Mouse (Mus musculus) megakaryocyte-erythroid progenitor cell, adult 5-6 weeks (primary cell): Measurements from ENCODE around the gene 4933415A04Rik. TPM values are rescaled to one million over a fixed set of nuclear protein-coding genes. Genes with fewer than 3 reads are reported as not detected.

ENCODE experiments used
- ATAC-seq: replicated peaks from 2 replicates; pipeline ENCODE4 v1.8.0; 2016; ENCODE audit warnings: mild to moderate bottlenecking, inconsistent platforms; ENCODE audit not compliant: severe bottlenecking, poor library complexity, low FRiP score, low TSS enrichment
- total RNA-seq, 2 experiments: library from RNA; stranded (forward) in 1 of 2; stranded (reverse) in 1 of 2; fragments of 200-1000, 215-1000 nt in 1 of 2; fragments of >200 nt in 1 of 2; fragmentation: Nextera tagmentation in 1 of 2; gene quantifications; 2 replicates each; pipeline ENCODE4 v1.2.3; 2014 to 2017

The 4933415A04Rik gene
- total RNA-seq, 2 experiments from 2014 or later: not detected

- ATAC-seq: peak; percentile 77
These were observed 18.6 kb upstream of the 4933415A04Rik start for GRCm38 (mm10) chr11:43568263-43568662.

DNA sequence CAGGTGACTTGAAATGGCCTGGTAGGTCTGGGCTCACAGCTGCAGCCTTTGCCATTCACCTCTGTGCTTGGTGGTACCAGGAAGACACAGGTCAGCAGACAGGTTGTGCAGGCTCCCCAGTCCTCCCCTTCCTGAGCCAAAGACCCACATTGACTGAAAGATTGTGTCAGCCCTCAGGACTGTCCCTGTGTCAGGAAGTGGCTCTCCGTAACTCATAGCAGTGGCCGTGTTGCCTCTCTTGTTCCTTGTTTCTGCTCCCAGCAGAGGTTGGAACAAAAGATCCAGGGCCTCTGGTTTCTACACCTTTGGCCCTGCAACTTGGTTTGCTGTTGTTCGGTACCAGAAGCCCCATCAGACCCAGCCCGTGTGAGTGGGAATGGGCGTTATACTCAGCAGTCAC lies 17.7 kb upstream of the 4933415A04Rik start:
- no peak for ATAC-seq

DNA sequence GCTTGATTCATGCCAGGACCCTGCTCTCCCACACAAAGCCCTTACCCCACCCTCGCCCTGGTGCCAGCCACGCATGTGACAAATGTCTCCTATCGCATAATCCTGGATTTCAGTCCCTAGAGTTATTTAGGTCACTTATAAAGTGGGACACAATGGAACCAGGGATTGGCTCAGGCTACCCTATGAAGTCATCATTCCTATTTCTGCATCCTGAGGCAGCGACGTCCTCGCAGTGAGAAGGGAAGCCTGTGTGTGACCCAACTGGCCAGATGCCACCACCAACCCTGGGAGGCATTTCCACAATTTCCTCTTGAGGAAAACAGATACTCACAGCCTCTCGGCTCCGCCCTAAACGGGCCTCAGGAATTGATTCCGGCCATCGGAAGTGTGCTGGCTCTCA lies 17.2 kb upstream of the 4933415A04Rik start:
- ATAC-seq: no peak

DNA sequence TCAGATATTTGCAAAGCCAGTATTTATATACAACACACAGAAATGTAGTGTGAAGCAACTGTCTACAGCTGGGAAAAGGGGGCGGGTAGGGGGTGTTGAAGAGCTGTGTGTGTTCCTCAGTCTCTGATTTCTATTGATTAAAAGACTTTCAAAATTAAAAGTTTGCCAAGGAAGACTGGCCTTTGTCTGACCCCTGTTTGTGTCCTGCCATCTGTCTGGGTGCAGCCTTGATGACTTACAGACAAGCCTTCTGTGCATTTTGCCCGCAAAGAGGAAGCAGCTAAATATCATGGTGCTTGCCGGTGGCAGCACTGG lies 11.8 kb upstream of the 4933415A04Rik start:
- ATAC-seq: no peak

DNA sequence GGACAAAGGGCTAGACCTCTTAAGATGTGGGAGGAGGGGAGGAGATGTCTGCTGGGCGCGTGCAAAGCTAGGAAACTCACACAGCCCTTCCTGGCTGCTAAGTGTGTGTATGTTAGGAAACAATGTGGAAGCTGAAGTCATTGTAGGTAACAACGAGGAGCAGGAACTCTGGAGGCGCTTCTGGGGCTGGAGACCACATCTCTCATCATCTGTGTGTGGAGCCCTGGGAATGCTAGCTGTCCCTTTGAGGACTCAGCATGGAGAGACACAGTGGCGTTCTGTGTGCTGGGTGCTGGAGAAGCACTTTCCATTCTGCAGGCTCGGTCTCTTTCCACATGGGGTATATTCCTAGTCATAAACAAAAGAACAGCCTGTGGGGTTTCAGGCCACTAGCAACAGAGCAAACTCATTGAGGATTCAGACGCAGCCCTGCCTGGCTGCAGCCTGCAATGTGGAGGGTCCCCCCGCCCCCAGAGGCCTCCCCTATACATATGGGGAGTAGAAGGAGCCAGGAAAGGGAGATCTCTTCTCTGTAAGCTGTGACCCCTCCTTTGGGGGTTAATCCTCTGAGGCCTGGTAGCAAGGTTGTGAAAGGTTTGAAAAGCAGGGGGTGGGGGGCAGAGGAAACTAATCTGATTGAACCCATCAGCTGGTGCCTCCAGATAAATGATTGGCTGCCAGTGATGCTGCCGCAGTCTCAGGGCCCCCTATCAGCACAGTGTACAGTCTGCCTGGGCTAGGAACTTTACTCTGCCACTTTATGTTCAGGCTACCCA lies 11.3 kb upstream of the 4933415A04Rik start:
- ATAC-seq: peak; percentile 50; the same call in 1 of the 2 replicates

DNA sequence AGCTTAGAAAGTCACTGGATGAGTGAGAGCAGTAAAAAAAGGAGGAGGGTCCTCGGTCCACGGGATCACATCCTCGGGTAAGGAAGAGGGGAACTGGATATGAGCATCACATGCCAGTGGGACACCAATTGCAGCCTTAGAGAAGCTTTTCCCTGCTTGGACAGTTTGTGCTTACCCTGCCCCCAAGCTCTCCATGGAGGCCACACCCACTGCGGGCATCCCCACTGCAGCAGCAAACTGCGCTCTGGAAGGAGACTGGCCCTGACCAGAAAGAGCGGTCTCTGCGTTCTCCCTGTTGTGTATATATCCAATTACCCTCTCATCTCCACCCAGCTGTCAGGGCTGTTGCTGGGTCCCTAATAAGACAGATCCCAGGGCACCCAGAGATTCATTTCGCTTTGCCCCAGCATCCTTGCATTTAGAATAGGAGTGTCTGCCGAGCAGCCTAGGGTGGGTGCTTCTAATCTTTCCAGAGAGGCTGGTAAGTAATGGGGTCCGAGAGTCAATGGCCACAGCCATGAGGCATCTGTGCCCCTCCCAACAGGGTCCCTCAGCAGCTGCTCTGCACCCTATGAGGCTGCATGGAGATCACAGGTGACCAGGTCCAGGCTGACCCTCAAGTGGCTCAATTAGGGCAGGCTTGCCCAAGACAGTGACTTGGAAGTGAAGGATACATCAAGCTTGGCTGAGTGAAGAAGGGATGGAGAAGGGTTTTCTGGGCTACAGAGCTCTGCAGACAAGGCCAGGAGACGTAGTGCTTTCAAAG lies 8.9 kb upstream of the 4933415A04Rik start:
- ATAC-seq: no peak

GRCm38 (mm10) chr11:43585211-43586005 lies 1.4 kb upstream of the 4933415A04Rik start:
- no peak for ATAC-seq

DNA sequence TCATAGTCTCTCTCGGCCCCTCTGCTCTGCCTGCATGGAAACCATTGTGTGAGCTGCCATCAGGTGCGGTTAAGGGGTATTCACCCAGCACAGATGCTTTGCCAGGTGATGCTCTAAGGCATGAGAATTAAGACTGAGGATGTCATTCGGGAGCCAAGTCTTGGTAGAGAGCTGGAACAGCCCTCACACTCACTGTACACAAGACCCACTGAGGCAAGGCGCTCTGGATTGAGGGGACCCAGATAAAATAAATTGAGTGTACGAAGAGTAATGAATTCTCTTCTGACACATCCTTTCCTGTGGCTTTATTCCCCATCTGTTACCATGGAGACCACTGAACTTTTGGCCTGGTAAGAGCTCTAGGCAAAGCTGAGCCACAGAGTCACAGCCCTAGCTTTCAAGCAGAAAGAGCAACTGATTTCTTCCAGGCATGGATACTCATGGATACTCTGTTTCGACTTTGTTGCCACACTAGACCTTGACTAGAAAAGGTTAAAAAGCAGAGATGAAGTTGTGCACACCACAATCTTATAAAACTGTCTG lies 2.8 kb downstream of the 4933415A04Rik start:
- no peak for ATAC-seq

- ATAC-seq: no peak
These were observed 14.6 kb downstream of the 4933415A04Rik start, which contains the start of gene Fabp6 for GRCm38 (mm10) chr11:43601440-43601839. TSS of gene Fabp6 (minus strand) at chr11:43601540.

- no peak for ATAC-seq
These were observed 17.4 kb downstream of the 4933415A04Rik start for GRCm38 (mm10) chr11:43604207-43604606.

DNA sequence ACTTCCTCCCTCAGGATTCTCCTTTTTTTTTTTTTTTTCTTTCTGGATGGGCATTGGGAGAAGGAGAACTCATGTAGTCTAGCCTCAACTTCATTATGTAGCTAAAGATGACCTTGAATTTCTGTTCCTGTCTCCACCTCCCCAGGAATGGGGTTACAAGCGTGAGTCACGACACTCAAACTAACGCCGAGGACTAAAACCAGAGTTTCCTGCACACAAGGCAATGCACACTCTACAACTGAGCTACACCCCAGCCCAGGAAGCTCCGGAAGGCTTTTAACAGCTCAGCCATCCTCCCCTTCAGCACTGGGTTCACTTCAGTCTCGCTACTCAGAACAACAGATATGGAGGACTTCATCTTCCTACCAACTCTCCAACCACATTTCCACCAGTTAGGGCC lies 18.1 kb downstream of the 4933415A04Rik start:
- ATAC-seq: no peak

GRCm38 (mm10) chr11:43605859-43606258 lies 19.0 kb downstream of the 4933415A04Rik start:
- no peak for ATAC-seq

DNA sequence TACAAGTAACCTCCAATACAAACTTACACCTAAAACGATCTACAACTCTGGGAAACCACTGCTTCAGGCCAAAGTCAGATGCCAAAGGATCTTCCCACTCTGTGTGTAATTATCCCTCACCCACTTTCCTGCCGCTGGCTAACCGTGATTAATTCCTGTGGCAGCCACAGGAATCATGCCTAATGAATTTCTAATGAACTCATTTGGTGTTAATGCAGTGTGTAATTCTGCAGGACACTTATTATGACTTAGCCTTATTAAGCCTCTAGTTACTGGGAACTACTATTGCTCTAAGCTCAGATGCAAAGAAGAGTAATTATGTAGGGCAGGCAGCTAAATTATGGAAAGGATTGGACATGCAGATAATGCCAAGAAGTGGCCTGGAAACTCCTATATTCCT lies 21.6 kb downstream of the 4933415A04Rik start:
- ATAC-seq: no peak

DNA sequence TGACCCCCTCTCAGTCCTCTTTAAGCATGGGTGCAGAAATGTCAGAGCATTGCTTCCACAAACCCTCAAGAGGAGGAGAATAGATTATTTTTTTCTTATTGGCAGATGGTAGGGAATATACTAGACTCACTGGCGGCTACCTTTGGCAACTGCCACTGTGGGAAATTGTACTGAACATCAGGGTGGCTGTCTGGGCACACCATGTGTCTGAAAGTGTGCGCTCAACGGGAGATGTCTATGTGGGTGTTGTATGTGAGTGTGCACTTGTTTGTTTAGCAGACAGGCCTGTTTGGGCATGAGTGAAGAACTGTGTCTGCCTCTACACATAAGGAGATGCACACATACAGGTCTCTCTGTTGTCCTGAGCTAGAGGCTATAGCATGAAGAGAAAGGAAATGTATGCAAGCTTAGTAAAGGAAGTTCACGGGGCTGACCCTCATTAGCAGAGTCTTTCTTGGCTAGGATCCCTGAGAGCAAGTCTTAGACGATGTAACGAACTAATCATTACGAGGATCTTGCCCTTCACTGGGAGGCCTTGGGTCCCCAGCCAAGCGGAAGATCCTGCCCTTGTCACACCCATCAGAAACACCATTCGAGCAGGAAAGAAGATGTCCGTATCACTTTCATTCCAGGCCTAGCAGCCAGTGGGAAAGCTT lies 23.3 kb downstream of the 4933415A04Rik start:
- ATAC-seq: no peak

DNA sequence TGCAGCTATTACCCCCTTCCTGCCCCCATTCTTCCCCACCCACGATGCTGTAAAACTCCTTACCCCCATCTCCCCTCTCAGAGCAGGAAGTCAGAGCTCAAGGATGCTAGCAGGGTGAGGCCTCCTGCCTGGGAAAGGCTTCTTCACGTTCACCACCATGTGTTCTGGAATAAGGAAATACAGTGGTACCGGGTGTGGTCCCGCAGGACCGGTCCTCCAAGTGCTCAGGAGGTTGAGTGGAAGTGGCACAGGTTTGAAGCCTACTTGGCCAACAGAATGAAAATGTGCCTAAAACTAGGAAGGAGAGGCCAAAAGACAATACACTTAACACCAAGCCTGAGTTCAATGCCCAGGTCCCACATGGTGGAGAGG lies 23.8 kb downstream of the 4933415A04Rik start:
- ATAC-seq: no peak

GRCm38 (mm10) chr11:43612834-43613488 lies 26.1 kb downstream of the 4933415A04Rik start:
- ATAC-seq: peak; percentile 95

DNA sequence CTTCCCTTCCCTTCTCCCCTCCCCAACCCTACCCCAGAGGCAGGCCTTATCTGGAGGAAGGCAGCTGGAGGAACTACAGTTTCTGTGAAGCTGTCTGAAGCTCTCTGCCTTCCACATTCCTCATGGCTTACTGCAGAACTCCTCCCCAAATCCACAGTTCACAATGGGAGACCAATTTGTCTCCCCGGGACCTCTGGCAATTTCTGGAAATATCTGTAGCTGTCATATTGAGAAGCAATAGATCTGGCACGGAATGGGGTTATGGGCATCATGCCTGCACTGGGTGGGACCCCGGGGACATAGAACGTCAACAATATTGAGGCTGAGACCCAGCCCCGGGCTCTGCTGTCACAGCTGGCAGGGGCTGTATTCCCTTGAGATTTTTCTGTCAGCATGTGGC lies 31.1 kb downstream of the 4933415A04Rik start:
- ATAC-seq: no peak

DNA sequence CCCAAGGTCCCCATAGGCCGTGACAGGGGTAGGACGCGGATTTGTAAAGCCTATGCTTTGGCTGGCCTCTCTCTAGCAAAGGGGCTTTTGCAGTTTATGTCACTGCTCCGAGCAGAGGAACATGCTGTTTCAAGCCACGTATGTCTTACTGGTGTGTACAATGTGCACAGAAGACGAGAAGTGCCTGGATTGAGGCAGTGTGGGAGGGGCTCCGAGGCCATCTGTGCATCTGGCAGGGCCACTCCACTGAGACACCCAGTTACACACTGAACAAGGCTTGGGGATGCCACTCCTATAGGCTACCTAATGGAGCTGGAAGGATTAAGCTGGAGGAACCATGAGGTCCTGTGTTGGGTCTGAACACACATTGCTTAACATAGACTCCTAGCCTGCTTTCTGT lies 31.6 kb downstream of the 4933415A04Rik start:
- no peak for ATAC-seq

DNA sequence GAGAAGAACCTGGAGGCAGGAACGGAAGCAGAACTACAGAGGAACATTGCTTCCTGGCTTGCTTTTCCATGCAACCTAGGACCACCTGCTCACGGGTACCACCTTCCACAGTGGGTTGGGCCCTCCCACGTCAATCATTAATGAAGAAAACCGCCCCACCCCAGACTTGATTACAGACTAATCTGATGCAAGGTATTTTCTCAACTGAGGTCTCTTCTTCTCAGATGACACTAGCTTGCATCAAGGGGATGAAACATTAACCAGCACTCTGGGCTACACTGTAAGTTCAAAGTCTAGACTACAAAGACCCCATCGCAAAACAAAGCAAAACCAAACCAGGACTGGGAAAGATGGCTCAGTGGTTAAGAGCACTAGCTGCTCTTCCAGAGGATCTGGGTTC lies 34.9 kb downstream of the 4933415A04Rik start:
- ATAC-seq: no peak
